Mouse (Mus musculus) Patski (cell line): ENCODE measurements at regions not wholly inside any gene's neighbourhood (a gene's known extent, or its start where the extent isn't known, plus 50 kb on each side); places are given as distances from the start of the nearest gene placed in this dataset.
A peak's percentile ranks its signal among the peaks of the same experiment; 100 is the strongest.

Source experiments
- ATAC-seq: fragments of 100-300 bp; one replicate; pipeline ENCODE4 v1.8.0; 2021
- CTCF ChIA-PET: fragments of 350-600 bp; sonication (Branson Sonifier 250); formaldehyde crosslinking; loops from one replicate; lab custom pipeline; 2022; ENCODE audit warnings: inconsistent platforms; lab: Charles Lee
- POLR2A ChIA-PET: fragments of 350-600 bp; sonication (Branson Sonifier 250); formaldehyde crosslinking; loops from one replicate; lab custom pipeline; 2022; ENCODE audit warnings: antibody characterized with exemption, inconsistent platforms; lab: Charles Lee
- DNase-seq: peaks from one replicate; pipeline ENCODE4 v3.0.0-alpha.2; 2011; ENCODE audit warnings: low read depth, low spot score
- H3K27me3 ChIP-seq: fragments of 371-371 bp; one replicate; pipeline ENCODE4 v1.5.1; 2021
- CTCF ChIP-seq: fragments of 100-300 bp; IDR thresholded peaks from one replicate; pipeline ENCODE4 v1.5.1; 2021
- in situ Hi-C: fragments of 300-500 bp; cut with MboI; formaldehyde crosslinking; loops from 3 replicates; pipeline ENCODE4 v1.11.1; 2018; ENCODE audit warnings: low pct_unique_long_range_greater_than_20kb, mixed read lengths

GRCm38 (mm10) chr10:72391397-72391796 is 263.2 kb upstream of the Zwint start:
- ATAC-seq (no peak), DNase-seq (no peak)
- POLR2A ChIA-PET, result no interaction called here
- CTCF ChIA-PET, result interaction anchor here (1.2 kb wide), 1 partner anchor 533 kb away, joined by 3 read pairs; no protein-coding TSS in a partner anchor
- in situ Hi-C loops, result loop anchor here (25.0 kb wide), 1 partner anchor 1079 kb away; no protein-coding TSS in a partner anchor
- peak; percentile 72 for TF ChIP-seq CTCF
- H3K27me3 ChIP-seq, result no peaks in the 10 kb centered on the region

GRCm38 (mm10) chr10:72393279-72394041 is 261.2 kb upstream of the Zwint start:
- H3K27me3 ChIP-seq, result no peaks in the 10 kb centered on the region
- ATAC-seq (no peak), DNase-seq (no peak)
- no peak for TF ChIP-seq CTCF
- POLR2A ChIA-PET, result no interaction called here
- in situ Hi-C loops, result loop anchor here (25.0 kb wide), 1 partner anchor 1081 kb away; no protein-coding TSS in a partner anchor
- CTCF ChIA-PET, result interaction anchor here (1.6 kb wide), 1 partner anchor 19 kb away, joined by 6 read pairs; no protein-coding TSS in a partner anchor

GRCm38 (mm10) chr10:72394367-72394766 is 260.3 kb upstream of the Zwint start:
- no peaks in the 10 kb centered on the region for H3K27me3 ChIP-seq
- ChIA-PET CTCF (interaction anchor here (1.6 kb wide), 1 partner anchor 20 kb away, joined by 6 read pairs; no protein-coding TSS in a partner anchor), POLR2A (no interaction called here)
- DNase-seq (no peak), ATAC-seq (no peak)
- TF ChIP-seq CTCF, result peak; percentile 43
- in situ Hi-C loops, result loop anchor here (25.0 kb wide), 1 partner anchor 1082 kb away; no protein-coding TSS in a partner anchor

GRCm38 (mm10) chr10:72403290-72403689 is 251.4 kb upstream of the Zwint start:
- H3K27me3 ChIP-seq, result no peaks in the 10 kb centered on the region
- ChIA-PET POLR2A (no interaction called here), CTCF (no interaction called here)
- DNase-seq (no peak), ATAC-seq (no peak)
- no peak for TF ChIP-seq CTCF
- in situ Hi-C loops, result no loop called here

- no peaks in the 10 kb centered on the region for H3K27me3 ChIP-seq
- DNase-seq (no peak), ATAC-seq (no peak)
- no peak for TF ChIP-seq CTCF
- POLR2A ChIA-PET, result no interaction called here
- CTCF ChIA-PET, result no interaction called here
- in situ Hi-C loops, result no loop called here
Measured at GRCm38 (mm10) chr10:72410305-72410704, 244.3 kb upstream of the Zwint start.

GRCm38 (mm10) chr10:72411670-72412069 is 243.0 kb upstream of the Zwint start:
- in situ Hi-C loops, result no loop called here
- POLR2A ChIA-PET, result no interaction called here
- no peak for TF ChIP-seq CTCF
- ATAC-seq, result no peak
- no peaks in the 10 kb centered on the region for H3K27me3 ChIP-seq
- DNase-seq, result no peak
- CTCF ChIA-PET, result no interaction called here

GRCm38 (mm10) chr10:72454629-72455028 is 200.0 kb upstream of the Zwint start:
- ATAC-seq (no peak), DNase-seq (peak; percentile 41)
- ChIA-PET POLR2A (no interaction called here), CTCF (no interaction called here)
- in situ Hi-C loops, result no loop called here
- no peak for TF ChIP-seq CTCF
- no peaks in the 10 kb centered on the region for H3K27me3 ChIP-seq

GRCm38 (mm10) chr10:72484315-72484714 is 170.3 kb upstream of the Zwint start:
- TF ChIP-seq CTCF, result no peak
- in situ Hi-C loops, result no loop called here
- ChIA-PET CTCF (no interaction called here), POLR2A (no interaction called here)
- H3K27me3 ChIP-seq, result no peaks in the 10 kb centered on the region
- DNase-seq (peak; percentile 24), ATAC-seq (no peak)

- DNase-seq (no peak), ATAC-seq (no peak)
- ChIA-PET CTCF (no interaction called here), POLR2A (no interaction called here)
- in situ Hi-C loops, result no loop called here
- H3K27me3 ChIP-seq, result no peaks in the 10 kb centered on the region
- TF ChIP-seq CTCF, result no peak
Measured at GRCm38 (mm10) chr10:72532431-72532830, 122.2 kb upstream of the Zwint start.

- in situ Hi-C loops, result no loop called here
- ATAC-seq (no peak), DNase-seq (no peak)
- TF ChIP-seq CTCF, result no peak
- ChIA-PET POLR2A (no interaction called here), CTCF (no interaction called here)
- H3K27me3 ChIP-seq, result no peaks in the 10 kb centered on the region
Measured at GRCm38 (mm10) chr10:72533427-72533826, 121.2 kb upstream of the Zwint start.

- DNase-seq (no peak), ATAC-seq (no peak)
- ChIA-PET POLR2A (no interaction called here), CTCF (no interaction called here)
- in situ Hi-C loops, result no loop called here
- H3K27me3 ChIP-seq, result no peaks in the 10 kb centered on the region
- no peak for TF ChIP-seq CTCF
Measured at GRCm38 (mm10) chr10:72533859-72534258, 120.8 kb upstream of the Zwint start.
